Mouse (Mus musculus) gastrocnemius, postnatal 14 days (tissue): ENCODE measurements around the gene Ddah1. TPM values are rescaled to one million over a fixed set of nuclear protein-coding genes. Genes with fewer than 3 reads are reported as not detected.

ENCODE experiments used
- DNase-seq: peaks from one replicate; pipeline ENCODE4 v3.0.0; 2021; ENCODE audit warnings: mixed read lengths
- intact Hi-C: fragments of 180-260 bp; cut with DNase I; formaldehyde crosslinking; loops from one replicate; pipeline ENCODE4 v1.15.1; 2025; ENCODE audit warnings: low total_unique reads
- long read RNA-seq, 2 experiments: library from polyadenylated mRNA; stranded (forward); transcript quantifications; one replicate each; pipeline ENCODE4 v2.0.0; 2021
- total RNA-seq, 2 experiments: library from RNA; stranded (reverse); gene quantifications; 2 replicates each; pipeline ENCODE4 v1.2.3; 2021

Gene Ddah1
- total RNA-seq: 1 to 10 TPM; 6.7 to 9.6 TPM
- long read RNA-seq, experiment 1, transcript Ddah1-201 (6 exons, 3,764 nt): major isoform, 7 of 7 reads
- long read RNA-seq, experiment 1, partial matches to known transcripts: 0 of 7 reads
- long read RNA-seq, experiment 1, other reads (novel, unspliced or antisense): 0 of 7 reads
- long read RNA-seq, experiment 2, transcript Ddah1-201 (6 exons, 3,764 nt): major isoform, 10 of 12 reads
- long read RNA-seq, experiment 2, partial matches to known transcripts: 1 of 12 reads
- long read RNA-seq, experiment 2, other reads (novel, unspliced or antisense): 1 of 12 reads

DNA sequence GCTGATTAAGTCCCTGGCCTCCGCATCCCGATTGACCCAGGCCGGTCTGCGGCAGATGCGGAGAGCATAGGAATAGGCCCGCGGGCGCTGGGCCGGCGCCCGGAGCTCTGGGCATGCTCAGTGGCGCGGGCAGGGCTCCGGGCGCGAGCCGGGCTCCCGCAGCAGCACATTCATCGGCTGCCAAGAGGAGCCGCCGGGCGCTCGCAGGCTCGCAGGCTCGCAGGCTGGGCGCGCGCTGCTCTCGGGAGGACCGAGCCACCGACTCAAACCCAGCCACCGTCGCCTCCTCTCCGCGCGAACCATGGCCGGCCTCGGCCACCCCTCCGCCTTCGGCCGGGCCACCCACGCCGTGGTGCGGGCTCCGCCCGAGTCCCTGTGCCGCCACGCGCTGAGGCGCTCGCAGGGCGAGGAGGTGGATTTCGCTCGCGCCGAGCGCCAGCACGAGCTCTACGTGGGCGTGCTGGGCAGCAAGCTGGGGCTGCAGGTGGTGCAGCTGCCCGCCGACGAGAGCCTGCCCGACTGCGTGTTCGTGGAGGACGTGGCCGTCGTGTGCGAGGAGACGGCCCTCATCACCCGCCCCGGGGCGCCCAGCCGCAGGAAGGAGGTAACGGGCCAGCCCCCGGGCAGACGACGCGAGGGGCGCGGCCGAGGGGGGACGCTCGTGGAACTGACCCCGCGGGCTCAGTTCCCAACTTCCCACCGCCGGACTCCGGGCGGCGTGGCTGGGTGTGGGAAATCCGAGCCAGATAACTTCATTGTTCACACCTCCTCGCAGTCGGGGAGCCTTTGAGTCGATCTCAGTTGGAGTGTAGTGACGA lies at the start of gene Ddah1:
TSS of gene Ddah1 (plus strand) at position 115 of the 818 bp plus-strand sequence.
- intact Hi-C loops: no loop called here

DNA sequence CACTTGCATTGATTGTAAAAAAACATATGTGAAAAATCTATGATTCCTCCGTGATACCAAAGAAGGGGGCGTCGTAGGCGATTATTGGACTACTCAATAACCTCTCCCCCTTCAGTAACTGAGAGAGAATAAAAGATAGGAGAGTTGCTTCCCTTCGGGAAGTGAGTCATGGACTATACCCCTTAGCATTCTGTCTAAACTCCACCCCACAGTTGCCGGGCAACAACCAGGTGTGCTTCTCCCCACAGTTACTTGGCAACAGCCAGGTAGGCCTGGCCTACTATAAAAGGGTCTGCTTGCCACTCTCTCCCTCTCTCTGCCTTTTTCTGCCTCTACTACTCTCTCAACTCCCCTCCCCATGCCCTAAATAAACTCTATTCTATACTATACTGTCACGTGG lies 42.6 kb upstream of the Ddah1 start:
- DNase-seq: no peak
- intact Hi-C loops: no loop called here

More for the DNA sequence above, at the start of gene Ddah1:
- DNase-seq: peak; percentile 73

DNA sequence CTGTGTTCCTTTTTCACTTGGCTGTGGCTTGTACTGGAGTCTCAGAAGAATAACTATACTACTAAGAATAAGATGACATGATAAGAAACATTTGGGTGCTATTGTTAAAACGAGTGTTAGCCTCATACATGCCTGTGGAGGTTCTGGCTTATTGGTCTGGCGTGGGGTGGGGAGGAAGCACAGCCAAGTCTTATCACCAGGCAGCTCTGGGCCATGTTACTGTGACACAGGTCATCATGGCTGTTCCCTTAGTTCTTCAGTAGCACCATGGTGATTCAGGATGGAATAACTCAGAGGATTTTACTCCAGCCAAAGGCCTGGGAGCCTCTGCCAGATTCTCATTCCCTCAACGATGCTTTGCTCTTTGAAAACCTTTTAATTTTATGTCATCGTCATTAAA lies 38.8 kb upstream of the Ddah1 start:
- intact Hi-C loops: no loop called here
- no peak for DNase-seq

DNA sequence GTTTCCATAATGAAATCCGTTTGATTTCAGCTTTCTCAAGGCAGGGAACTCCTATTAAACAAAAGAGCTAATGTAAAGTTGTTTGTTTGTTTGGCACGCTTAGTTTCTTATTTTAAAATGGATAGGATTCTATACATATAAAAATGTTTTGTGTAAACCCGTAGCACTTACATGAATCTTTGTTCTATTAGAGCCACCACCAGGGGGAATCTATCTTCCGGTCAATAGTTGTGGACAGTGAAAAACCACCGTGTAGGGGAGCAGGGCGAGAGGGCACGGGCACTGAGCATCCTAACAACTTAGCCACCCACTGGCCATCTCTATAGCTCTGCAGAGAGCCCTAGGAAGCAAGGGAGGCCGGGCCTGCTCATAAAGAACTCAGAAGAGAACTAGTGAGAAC lies 33.4 kb upstream of the Ddah1 start:
- intact Hi-C loops: loop anchor here (5.0 kb wide), 1 partner anchor 143 kb away; no protein-coding TSS in a partner anchor
- no peak for DNase-seq

DNA sequence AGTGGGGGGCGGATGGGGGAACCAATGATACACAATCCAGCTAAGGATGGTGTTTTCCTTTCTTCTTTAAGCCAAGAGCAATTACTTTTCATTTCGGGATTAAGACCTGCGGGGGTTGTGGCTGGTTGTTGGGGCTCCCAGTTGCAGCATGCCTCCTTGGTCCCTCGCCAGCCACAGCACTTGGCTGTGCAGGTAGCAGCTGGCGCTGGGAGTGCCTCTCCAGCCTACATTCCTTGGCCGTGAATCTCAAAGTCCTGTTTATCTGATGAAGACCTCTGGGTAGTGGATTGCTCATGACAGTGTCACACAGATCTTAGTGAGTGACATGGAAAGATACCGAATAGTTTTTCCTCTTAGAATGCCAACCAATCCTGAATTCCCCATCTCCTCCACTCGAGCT lies 30.1 kb upstream of the Ddah1 start:
- DNase-seq: peak; percentile 23
- intact Hi-C loops: loop anchor here (5.0 kb wide), 1 partner anchor 146 kb away; no protein-coding TSS in a partner anchor

DNA sequence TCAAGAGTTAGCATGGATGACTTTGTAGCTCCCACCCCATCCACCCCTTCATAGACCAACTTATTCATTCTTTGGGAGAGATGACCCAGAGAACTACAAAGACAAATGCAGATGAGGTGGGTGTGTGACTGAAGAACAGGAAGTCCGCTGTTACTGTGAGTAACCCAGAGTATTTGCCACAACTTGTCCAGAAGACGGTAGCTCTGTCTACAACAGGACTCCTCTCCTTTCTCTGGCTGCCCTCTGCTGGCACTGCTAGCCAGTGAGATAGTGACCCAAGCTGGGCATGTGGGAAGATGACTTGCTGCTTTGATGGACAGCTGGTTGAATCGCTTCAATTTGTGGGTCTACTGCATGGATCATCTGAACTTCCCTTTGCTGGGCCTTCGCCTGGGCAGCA lies 28.9 kb upstream of the Ddah1 start:
- intact Hi-C loops: loop anchor here (5.0 kb wide), 1 partner anchor 147 kb away; no protein-coding TSS in a partner anchor
- peak; percentile 21 for DNase-seq

DNA sequence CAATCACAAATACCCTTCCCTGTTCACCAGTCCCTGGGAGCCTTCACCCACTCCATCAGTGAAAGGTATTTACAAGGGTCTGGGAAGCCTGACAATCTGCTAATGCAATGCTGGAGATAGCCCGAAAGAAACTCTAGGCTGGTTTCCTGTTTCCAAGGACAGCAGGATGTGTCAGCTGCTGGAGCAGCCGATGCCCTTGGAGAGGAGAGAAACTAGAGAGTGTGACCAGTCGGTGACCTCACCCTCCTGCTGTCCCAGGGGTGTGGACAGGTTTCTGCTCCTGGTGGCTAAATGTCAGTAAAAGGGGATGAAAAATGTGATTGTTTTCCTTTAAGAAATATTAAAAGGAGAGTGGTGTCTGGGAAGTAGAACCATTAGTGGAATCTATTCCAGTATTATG lies 28.4 kb upstream of the Ddah1 start:
- intact Hi-C loops: loop anchor here (5.0 kb wide), 1 partner anchor 83 kb away; the partner anchor contains the start of gene Ccn1

DNA sequence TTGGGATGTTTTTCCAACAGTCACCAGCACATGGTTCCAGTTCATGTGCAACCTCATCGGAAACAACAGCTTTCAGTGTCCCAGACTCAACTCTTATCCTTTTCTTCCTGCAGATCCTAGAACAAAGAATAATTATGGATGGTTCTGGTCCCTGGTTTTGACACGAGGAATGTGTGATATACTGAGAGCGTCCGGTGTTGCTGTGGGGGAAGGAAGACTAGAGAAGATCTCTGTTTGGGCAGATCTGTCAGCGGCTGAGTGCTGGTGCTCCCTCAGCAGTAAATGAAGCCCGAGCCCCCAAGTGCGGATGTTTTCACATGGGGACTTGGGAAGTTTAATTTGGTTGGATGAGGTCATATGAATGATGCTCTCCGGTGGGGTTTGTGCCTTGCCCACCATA lies 23.6 kb upstream of the Ddah1 start:
- no peak for DNase-seq
- intact Hi-C loops: loop anchor here (5.0 kb wide), 1 partner anchor 88 kb away; the partner anchor contains the start of gene Ccn1

More for the DNA sequence above, 28.4 kb upstream of the Ddah1 start:
- DNase-seq: peak; percentile 23

DNA sequence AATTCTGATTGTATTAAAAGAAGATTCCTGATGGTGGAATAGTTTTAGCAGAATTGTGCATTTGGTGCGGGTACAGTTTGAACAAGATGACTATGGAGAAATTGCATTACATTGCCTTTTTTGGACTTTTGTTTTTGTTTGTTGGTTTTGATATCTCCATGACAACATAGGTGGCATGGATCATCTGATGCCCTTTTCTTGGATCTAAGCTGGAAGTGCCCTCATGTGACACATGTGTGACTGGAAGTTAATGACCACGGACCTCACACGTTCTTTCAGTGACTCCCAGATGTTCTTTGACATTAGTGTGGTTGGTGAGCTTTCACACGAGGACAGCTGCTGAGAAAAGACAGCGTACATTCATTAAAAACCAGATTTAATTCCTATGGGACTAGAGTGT lies 21.9 kb upstream of the Ddah1 start:
- intact Hi-C loops: no loop called here
- no peak for DNase-seq

DNA sequence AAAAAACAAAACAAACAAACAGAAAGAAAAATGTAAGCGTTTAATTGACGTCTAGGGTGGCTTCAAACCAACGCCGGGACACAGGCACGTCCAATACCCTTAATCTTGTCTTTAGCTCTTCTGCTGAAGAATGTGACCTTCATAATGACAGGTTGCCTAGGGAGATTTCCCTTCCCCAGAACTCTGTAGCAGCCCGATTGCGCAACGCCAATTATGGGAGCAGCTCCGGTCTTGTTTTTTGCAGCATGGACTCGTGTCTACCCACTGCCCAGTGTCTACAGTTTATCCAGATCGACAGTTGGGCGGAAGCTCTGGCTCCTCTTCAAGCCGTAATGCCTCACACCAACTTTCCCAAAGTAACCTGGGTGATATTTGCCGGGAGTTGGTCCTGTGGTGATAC lies 19.8 kb upstream of the Ddah1 start:
- intact Hi-C loops: no loop called here
- DNase-seq: no peak

DNA sequence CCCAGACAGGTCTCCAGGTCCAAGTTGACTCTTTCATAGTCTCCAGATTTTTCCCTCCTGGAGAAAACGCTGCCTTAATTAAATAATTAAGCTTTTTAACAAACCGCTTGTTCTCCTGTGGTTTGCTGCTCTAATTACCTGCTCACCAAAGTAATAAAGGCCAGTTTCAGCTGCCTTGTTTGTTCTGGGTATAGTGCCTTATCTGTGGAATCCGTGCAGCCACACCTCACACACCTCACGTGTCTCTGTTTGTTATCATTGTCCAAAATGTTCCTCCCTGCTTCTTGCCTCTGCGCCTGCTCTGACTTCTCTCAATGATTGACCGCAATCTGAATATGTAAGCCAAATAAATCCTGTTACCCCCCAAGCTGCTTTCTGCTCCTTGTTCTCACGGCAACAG lies 18.6 kb upstream of the Ddah1 start:
- no peak for DNase-seq
- intact Hi-C loops: no loop called here

DNA sequence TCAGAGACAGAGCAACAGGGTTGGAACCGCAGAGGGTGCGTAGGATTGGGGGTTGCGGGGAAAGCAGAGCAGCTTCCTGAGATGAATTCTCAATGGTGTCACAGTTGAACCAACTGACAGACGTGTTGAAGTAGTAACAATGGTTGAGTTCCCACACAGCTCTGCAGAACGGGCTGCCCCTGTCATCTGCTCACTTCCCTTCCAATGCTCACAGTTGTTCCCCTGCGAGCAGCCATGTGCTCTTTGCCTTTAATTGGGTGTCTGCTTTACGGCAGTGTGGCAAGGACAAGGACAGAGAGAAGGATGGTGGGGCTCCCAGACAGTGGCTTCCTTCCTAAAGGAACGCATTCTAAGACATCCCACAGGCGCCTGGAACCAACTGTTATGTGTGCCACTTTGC lies 15.4 kb upstream of the Ddah1 start:
- no peak for DNase-seq
- intact Hi-C loops: no loop called here

DNA sequence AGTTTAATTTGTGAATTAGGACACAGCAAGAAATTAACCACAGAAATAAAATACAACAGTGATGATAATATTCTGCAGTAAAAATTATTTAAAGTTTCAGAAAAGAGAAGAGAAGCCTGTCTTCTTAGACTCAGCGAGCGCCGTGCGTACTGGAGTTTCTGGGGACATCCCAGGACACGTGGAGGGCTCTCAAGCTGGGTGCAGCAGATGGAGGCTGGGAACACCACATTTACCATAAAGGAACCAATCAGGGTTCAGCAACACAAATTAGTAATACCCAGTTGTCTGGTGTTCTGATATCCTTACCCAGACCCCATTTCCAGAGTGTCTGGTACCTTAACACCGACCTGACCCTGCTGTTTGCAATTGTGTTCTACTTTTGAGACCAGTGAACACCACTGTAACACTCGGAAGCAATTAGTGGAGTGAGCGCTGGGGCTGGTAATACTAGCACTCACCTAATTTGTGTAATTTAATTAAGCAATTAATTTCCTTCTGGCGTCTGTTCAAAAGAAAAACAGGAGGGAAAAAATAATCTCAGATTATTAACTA lies 14.9 kb upstream of the Ddah1 start:
- DNase-seq: no peak

DNA sequence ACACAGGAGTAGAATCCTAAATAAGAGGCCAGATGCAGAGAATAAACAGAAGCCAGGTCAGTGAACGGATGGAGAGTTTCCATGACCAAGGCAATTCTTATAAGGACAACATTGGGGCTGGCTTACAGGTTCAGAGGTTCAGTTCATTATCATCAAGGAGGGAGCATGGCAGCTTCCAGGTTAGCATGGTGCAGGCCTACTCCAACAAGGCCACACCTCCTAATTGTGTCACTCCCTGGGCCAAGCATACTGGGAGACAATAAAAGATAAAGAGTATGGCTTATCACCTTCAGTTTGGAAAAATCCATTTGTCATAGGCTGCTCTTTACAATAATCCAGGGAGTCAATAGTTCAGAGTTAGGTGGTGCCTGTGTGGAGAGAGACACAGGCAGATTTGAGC lies 9.8 kb upstream of the Ddah1 start:
- no peak for DNase-seq
- intact Hi-C loops: no loop called here

More for the DNA sequence above, 14.9 kb upstream of the Ddah1 start:
- intact Hi-C loops: no loop called here

DNA sequence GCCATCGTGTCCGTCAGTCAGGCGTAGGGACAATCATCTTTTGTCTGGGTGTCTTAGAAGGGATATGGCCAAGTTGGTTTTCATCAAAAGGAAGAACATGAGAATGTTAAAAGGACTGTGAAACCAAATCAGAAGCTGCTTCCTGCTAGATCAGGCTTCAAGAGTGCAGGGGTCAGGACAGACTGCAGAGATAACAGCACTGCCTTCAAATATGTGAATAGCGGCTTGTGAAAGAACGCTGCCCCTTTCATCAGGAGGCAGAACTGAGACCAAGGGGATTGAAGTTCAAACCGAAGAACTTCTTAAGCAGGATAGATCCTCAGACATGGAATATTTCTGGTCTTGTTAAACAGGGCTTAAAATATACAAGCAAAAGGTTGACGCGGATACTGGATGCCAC lies 2.0 kb upstream of the Ddah1 start:
- DNase-seq: no peak
- intact Hi-C loops: no loop called here

DNA sequence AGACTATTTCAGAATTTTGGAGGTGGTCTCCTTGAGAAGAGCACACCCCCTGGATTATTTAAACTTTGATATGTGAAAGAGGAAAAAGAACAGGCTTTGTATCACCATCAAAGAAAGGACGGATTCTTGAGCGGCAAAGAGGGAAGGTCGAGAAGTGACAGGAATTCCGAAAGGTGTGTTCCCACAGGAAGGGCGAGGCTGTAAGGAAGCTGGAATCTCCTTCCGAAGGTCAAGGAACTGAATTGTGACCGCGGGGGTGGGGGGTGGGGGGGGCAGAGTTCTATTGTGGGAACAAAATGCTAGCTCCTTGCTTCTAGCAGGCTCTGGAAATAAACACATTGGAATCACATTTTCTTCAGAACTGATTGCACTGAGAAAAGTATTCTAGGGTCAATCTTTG lies 1.3 kb upstream of the Ddah1 start:
- intact Hi-C loops: no loop called here
- no peak for DNase-seq

DNA sequence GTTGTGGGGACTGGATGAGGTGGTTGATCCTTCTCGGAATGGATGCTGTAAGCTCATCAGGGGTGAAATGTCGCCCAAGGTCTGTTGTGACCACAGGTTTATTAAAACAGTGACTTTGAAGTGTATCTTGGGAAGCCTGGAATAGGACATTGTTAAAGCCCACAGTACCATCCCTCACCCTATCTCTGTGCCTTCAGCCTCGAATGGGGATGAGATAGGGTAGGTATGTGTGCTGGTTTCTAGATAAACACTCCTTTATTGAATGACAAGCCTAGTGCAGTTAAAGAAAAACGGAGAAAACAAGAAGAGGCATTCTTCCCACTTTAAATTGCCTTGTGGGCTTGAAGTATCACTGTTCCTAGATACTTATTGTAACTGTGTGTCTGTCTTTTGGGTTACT lies 631 bp upstream of the Ddah1 start:
- DNase-seq: no peak
- intact Hi-C loops: no loop called here

DNA sequence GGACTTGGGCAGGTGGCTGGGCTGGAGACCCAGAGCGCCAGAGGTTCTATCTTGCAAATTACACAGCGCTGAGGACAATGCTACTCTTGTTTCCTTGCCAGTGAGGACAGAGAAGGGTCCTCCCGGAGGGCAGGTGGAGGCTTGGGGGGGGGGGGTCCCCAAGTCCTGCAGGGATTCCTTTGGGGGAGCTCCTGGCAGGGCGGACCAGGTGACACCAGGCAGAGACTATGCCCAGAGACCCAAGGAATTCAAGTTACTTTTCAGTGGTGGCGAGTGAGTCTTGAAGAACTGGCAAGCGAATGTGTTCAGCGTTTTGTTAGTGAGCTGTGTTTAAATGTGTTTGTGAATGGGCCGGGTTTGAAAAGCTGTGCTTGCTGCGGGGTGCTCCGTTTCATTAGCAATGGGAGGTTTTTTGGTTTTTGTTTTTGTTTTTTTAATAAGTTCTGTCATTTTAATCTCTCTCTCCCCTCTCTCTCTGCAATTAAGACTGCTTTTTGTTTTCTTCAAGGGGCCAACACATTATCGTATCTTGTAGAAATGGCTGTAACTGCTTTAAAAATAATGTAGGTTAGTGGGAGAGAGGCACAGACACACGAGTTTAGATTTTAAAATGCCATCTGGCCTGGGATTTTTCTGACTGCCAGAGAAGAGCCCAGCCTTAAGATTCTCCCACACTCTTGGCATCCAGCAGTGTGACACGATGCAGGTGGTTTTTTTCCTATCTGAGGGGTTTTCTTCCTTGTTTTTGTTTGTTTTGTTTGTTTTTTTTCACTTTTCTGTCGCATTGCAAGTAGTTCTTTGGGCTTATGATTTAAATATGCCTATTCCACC lies 1.1 kb downstream of the Ddah1 start:
- DNase-seq: no peak
- intact Hi-C loops: no loop called here

DNA sequence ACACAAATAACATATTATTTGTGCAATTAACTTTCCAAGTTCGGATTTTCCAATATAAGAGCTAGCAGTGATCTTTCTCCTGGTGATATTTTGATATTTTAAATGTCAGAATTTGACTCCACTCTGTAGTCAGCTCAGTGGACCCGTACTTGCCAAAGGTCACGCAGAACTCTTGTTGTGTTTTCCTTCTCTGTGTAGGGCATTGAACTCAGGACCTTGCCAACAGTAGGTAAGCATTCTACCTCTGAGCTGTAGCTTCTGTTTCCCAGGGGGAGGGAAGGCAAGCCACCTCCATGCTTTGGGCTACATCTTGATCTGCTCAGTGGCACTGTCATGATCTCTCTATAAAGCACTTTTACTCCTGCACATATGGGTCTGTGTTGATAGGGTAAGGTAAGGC lies 2.1 kb downstream of the Ddah1 start:
- intact Hi-C loops: no loop called here
- no peak for DNase-seq
